Mouse (Mus musculus) heart, adult 11 months (tissue): Measurements from ENCODE around the gene Inhbc.
A peak's percentile ranks its signal among the peaks of the same experiment; 100 is the strongest.

Experiments
- DNase-seq: peaks from one replicate; pipeline ENCODE4 v3.0.0; 2022

Gene Inhbc

DNA sequence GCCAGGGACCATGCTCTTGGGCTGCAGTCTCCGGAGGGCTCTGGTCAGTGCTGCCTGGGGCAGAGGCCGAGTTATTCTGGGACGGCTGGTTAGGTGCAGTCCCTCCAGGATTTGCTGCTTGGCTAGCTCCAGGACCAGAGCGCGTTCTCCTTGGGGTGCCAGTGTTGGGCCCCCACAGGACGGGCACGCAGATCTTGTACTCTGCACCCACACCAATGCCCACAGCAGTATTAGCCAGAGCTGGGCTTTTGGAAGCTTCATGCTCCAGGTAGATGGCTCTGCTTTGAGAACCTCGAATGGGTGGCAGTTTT is 19.0 kb downstream of the Inhbc start:
- peak; percentile 87 for DNase-seq

DNA sequence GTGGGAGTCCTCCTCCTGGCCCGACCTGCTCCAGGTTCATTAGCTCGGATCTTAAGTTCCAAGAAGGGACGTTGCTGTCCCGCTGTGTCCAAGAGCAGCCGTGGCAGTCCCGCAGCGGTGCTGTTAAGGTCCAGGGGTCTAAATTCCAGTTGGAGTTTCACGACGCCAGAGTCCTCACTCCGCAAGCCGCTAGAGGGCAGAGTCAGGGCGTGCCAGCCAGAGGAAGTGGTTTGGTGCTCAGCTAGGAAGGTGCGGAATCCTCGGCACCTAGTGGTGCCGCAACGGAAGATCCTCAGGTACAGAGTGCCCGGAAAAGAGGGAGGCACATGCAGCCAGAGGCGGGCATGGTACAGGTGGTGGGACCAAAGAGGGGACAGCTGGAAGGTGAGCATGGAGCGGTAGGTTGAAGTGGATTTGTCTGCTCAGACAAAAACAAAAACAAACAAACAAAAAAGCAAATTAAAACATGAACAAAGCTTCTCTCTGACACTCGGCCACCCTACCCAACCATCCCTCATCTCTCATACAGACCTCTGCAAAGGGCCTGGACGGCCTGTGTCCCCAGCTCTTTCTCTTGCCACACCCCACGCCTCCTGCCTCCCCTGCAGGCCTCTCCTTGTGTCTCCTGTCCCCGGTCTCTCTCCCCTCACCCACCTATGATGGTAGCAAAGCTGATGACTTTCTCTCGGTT is 19.5 kb downstream of the Inhbc start:
- DNase-seq, result peak; percentile 93

DNA sequence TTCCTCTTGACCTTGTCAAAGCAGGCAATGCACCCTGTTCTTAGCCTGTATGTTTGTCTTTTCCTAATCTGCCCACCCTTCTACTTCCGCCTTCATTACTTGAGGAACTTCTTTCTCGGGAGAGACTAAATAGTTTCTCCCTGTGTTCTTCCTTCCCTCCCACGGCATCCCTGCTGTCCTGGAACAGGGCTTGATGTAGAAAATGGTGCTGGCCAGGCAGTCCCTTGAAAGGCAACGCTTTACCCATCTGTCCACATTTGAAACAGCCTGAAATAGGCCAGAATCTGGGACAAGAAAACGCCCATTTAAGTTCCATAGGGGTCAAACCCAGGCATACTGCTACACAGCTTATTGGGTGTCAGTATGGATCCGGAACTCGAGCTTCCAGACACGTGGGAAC is 20.4 kb downstream of the Inhbc start:
- peak; percentile 84 for DNase-seq

DNA sequence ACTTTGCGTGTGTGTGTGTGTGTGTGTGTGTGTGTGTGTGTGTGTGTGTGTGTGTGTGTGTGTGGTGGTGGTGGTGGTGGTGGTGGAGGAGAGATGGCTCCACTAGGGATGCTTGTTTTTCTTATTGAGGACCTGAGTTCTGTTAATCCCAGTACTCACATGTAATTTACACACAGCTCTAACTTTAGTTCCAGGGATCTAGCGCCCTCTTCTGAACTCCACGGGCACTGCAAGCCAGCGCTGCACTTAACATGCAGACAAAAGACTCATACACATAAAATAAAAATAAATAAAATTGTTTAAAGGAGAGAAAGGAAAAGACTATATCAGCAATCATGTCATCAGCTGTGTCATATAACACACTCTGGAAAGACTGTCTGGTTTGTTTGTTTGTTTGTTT is 21.3 kb downstream of the Inhbc start:
- DNase-seq, result peak; percentile 60

DNA sequence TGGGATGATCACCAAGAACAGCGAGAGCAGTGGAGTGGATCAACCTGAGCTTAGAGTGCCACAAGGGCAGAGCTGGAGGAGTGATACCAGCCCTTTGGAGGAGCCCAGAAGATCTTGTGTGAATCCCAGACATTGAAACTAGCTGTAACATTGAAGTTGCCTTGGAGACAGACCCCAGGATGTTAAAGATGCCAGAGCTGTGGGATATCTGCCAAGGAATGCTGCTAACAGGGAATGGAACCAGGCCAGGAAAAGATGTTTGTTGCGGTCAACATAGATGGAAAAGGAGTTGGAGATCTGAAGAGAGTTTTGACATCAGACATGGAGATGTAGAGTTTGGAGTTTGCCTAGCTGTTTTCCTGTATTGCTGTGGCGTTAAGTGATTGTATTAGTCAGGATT is 24.1 kb downstream of the Inhbc start:
- DNase-seq, result peak; percentile 55

DNA sequence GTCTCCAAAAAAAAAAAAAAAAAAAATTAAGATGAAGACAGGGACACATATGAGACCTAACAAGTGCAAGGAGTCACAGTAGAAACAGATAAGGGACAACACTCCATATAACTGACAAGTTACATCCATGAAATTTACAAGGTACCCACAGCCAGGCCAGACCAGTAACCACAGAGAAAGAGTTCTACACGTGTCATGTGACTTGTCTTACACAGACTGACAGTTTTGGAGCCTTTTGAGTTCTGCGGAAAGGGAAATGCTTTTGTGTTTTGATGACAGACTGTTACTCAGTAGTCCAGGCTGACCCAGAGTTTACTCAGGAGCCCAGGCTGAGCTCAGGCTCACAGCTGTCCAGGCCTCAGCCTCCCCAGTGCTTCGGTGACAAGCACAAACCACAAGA is 27.2 kb downstream of the Inhbc start:
- no peak for DNase-seq

DNA sequence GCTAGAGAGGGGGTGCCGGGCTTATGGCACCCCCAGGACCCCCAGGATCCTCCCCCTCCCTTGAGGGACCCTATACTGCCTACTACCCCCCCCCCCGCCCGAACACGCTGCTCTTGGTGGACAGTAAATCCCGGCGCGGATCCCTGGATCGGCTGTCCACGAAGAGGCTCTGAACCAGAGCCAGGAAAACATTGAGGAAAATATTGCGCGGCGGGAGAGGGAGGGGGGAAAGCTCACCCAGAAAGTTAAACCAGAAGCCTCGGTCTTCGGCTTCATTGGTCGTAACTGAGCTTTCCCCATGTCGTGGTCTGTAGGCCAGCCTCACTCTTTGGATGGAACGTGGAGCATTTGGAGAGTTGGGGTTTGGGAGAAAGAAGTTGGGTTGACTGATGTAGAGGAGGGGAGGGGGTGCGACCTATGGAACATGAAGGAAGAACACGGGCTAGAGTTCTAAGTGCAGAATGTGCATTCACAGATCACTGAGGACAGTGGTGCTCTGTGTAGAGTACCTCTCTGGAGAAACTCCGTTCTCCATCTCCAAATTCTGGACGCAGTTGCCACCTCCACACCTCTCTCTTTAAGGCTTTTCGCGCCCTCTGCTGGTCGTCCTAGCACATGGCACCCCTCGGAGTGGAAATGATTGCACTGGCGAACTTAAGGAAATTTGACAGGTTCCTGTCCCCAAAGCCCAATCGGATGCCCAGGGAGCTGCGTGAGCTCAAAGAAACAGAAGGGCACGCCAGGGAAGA is 28.2 kb downstream of the Inhbc start, which contains the start of gene Gli1:
Gene Gli1 (minus strand): TSS at position 84 of the 749 bp plus-strand sequence.
- peak; percentile 98 for DNase-seq

DNA sequence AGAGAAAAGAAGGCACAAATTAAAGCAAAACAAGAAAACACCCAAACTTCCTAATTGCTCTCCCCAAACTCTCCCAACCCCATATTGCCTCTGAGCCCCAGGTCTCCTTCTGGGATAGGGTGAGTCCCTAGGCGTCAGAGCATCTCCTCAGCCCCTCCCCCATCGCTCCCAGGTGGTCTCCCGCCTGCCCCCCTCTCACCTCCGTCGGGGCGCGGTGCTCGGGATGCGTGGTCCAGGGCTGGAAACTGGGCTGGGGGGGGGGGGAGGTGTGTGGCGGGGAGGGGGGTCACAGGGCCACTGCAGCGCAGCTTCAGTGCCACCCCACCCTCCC is 28.9 kb downstream of the Inhbc start:
- DNase-seq, result no peak

DNA sequence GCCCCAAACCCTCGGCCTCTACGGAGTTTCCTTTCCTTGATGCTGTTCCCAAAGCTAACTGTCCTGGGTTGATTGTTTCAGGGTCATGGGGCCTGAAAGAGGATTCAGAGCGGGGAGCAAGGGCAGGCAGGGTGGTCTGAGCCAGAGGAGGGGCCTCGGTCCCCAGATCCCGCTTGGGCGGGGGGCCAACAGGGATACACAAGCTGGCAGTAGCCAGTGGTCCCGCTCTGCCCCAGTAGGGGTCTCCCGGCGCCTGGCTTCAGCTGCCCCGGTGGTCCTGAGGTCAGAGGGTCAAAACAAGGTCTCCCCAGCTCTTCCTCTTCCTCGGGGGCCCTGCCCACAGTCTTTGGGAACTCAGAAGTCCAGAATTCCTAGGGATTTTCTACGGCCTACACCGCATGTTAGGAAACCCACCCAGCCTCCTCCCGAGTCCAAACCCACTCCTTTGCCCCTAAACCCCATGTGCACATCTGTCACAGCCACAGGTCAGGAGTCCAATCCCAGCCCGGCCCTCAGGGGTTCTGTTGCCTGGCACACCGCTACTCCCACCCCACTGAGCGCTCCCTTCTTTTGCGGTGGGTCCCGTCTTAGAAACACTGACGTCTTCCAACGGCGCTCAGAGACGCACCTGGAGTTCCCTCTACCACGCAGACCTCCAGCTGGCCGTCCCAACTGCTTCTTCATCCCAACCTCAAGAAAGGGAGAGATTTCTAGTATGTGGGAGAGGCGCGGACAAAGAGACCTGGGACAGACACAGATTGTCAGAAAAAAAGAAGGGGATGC is 29.5 kb downstream of the Inhbc start:
- peak; percentile 90 for DNase-seq

DNA sequence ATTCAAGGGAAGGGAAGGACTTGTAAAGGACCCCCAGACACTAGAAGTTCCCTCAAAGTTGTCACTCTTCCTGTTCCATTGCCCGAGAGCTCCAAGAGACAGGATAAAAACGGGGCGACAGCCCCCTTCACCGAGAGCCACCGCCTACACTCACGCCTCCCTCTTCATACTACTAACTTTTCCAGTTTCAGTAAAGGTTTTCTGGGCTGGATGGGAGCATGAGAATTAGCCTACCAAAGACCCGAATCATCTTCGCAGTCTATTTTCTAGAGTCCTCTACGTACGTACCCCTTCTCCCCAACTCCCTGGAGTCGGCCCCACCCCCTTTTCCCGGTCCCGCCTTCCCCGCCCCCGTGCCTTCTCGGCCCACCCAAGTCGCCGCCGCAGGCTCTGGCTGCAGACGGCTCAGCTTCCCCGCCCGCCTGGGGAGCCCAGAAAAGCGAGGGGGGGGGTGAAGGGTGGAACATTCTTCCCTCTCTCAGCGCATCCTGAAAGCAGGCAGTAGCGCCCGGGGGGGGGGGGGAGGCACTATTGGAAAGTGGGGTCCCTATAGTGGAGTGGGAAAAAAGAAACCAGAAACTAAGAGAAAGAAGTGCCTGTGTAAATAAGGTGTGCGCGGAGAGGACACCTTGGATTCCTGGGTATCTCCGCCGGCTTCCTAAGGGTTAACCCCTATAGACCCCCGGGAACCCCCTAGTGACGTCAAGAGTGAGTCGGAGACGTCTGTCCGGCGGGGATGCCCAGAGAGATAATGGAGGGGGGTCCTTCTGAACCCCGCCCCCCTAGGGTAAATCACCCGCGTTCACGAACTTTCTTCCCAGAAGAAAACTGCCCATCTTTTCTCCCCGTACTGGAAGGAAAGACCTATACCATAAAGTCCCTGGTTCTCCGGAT is 30.3 kb downstream of the Inhbc start:
- DNase-seq, result peak; percentile 97

DNA sequence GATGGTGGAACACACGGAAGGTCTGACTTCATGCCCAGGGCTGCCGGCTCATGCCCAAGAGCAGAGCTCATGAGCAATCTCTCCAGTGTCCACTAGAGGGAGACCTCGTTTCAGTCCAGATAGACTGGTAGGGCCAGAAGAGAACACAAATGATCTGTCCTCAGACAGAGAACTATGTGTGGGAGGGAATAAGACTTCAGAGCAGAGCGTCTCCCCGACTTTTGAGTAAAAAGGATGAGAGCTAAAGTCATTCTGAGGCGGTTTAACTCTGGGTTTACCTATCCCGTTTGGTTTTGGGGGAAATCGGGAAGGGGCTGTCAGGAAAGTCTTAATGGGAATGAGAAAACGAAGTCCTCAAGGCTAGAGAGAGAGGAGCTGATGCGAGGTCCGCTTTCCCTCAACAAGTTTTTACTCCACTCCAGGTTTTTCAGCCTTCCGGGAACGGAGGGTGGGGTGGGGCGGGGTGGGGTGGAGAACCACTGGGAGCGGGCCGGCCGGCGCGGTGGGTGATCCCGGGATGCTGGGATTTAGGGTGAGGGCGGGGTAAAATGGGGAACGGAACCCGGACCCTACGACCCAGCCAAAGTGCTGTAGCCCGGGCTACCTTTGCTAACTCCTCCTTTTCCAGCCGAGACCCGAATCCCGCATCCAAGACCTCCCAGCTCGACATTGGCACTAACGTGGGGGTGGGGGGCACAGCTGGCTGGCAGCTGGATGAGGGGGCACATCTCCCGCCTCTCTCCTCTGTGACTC is 31.1 kb downstream of the Inhbc start:
- peak; percentile 98 for DNase-seq

DNA sequence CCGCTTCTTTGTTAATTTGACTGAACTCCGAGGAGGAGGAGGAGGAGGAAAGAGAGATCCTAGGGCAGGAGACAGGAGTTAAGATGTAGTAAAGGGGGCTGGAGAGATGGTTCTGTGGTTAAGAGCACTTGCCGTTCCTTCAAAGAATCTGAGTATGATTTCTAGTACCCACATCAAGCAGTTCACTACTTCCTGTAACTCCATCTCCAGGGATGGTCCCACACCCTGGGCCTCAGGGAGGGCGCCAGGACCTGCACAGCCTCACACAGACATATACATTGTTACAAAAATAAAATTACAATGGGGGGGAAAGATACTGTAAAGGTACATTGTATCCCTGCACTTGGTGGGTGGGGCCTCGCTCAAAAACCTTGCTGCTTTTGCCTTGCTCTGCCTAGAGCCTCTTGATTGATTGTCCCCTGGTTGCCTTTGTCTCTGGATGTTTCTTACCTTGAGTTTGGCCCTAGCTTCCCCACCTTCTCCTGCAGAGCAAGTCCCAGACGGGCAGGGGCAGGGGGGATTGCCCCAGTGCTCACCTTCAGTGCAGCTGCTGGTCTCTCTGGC is 32.6 kb downstream of the Inhbc start:
- DNase-seq, result no peak

DNA sequence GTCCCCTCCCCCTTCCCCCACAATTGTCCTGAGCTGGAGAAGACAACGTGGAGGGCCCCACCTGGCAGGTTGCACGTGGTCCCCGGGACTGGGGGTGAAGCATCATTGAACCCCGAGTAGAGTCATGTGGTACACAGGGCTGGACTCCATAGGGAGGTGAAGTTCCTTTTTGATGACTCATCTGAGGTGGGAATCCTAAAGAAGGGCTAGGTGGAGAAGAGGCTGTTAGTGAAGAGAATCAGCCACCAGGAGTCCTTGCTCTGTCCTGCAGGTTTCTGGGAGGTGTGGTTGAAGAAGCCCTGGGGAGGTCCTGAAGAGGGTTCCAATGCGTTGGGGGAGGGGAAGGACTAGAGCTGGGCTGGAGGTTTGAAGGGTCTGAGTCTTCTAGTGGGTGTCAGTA is 33.3 kb downstream of the Inhbc start:
- no peak for DNase-seq

DNA sequence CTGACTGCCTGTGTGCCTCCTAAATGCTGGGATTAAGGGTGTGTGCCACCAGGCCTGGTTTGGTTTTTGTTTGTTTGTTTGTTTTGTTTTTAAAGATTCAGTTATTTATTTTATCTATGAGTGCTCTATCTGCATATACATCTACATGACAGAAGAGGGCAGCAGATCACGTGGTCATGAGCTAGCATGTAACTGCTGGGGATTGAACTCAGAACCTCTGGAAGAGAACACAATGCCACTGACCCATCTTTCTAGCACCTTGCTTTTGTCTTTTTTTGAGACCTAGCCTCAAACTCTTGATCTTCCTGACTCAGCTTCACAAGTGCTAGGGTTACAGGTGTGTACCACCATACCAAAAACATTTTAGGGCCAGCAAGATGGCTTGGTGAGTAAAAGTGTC is 35.0 kb downstream of the Inhbc start:
- DNase-seq, result no peak

DNA sequence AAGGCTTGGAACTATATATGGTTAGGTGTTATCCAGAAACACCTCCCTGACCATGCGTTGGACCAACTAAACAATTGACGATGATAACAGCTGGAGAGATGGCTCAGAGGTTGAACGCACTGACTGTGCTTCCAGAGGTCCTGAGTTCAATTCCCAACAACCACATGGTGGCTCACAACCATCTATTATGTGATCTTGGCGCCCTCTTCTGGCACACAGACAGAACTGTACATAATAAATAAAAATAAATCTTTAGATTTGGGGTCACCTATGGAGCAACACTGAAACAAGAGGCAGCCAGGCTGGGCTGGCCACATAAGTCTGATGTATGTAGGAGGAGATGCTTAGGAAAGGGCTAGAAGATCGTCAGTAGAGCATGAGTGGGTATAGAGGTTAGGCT is 37.1 kb downstream of the Inhbc start:
- DNase-seq, result no peak

DNA sequence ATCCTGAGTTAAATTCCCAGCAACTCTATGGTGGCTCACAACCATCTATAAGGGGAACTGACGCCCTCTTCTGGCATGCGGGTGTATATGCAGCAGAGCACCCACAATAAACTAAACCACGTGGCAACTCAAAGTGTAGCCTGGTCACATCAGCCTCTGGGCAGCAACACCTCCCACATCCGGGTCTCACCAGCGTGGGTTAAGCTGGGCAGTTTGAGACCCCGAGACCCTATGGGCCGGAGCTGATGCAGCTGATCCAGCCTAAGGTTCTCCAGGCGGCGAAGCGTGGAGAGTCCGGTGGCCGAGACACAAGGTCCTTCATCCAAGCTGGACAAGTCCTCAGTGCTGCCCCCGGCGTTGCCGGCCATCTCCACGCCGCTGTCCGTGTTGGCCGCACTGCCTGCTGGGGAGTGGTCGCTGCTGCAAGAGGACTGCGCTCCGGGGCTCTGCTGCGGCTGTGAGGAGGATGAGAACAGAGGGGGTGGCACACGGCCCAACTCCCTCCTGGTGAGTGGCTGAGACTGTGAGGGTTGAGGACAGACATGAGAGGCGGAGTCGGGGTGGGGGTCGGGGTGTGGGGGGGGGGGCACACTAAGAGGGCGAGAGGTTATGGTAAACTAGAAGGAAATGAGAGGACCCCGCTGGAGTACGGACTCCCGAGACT is 37.9 kb downstream of the Inhbc start:
- no peak for DNase-seq

DNA sequence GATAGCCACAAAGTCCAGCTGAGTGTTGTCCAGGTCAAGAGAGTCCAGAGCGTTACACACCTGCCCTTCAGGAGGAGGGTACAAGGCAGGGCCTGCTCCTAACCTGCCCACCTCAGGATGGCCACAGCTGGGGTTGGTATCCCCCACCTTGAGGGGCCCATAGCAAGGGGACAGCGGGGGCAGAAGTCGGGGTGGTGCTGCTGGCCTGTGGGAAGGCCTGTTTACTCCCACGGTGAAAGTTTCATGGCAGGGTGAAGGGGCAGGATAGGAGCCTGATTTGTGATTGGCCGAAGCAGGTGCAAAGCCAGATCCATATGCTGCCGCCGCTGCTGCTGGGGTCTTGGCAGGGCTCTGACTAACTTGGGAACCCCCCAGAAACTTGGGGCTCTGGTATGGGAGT is 40.0 kb downstream of the Inhbc start:
- peak; percentile 92 for DNase-seq

DNA sequence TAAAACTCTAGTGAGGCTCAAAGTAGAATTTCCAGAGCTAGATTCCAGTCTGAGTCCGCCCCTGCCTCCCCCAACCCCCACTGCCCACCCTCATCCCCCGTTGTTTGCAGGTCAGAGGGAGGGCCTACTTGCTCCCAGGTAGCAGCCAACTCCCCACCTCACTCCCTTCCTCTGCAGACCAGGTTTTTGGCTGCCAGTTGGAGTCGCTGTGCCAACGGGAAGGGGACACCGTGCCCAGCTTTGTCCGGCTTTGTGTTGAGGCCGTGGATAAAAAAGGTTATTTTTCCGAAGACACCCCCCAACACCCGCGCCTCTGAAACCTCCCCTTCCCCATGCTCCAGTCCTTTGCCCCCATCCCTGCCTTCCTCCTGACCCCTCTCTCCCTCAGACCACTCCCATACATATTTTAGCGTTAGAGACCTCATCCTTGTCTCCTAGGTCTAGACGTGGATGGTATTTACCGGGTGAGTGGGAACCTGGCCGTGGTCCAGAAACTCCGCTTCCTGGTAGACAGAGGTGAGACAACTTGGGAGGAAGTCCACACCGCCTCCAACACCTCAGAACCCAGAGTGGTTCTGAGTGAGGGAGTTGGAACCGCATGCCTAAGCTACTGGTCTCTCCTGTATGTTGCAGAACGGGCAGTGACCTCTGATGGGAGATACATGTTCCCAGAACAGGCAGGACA is 42.6 kb downstream of the Inhbc start:
- no peak for DNase-seq

DNA sequence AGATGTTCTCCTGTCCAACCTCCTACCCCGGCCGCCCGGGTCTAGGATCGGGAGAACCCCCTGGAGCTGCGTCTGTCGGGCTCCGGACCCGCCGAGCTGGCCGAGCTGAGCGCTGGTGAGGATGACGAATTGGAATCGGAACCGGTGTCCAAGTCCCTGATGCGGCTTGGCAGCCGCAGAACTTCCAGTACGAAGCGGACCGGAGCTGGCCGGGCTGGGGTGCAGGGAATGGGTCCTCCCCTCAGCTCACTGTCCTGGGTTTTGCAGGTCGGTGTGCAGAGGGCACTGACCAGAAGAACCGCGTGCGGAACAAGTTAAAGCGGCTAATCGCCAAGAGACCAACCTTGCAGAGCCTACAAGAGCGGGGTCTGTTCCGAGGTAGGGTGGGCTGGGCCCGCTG is 43.4 kb downstream of the Inhbc start:
- DNase-seq, result peak; percentile 95

DNA sequence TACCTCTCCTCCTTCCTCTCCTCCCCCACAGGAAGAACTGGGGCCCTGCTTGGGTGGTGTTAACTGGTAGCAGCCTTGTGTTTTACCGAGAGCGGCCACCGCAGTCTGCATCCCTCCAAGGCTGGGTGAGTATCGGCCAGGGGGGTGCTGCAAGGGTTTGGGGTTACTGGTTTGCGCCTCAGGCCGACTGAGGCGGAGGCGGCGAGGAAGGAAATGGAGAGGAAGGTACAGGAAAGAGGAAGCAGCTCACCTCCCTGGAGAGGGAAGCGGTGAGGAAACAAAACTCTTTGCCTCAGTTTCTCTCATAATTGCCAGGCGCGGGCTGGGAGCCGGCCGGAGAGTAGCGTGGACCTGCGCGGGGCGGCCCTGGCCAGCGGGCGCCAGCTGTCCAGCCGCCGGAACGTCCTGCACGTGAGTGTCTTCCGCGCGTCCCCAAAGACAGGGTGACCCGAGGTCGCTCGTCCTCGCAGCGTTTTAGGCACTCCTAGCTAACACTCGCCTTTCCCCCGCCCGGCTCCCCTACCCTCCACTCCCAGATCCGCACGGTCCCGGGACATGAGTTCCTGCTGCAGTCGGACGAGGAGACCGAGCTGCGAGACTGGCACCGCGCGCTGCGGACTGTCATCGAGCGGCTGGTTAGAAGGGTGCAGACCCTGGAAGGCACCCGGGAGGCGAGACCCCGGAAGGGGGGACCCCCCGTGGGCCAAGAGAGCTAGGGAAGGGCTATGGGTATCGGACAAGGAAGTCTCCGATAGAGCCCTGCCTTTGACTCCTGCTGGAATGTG is 44.0 kb downstream of the Inhbc start:
- peak; percentile 93 for DNase-seq
